Comparison of ENCODE assay signal across 25 mouse cellular contexts in the genomic region with DNA sequence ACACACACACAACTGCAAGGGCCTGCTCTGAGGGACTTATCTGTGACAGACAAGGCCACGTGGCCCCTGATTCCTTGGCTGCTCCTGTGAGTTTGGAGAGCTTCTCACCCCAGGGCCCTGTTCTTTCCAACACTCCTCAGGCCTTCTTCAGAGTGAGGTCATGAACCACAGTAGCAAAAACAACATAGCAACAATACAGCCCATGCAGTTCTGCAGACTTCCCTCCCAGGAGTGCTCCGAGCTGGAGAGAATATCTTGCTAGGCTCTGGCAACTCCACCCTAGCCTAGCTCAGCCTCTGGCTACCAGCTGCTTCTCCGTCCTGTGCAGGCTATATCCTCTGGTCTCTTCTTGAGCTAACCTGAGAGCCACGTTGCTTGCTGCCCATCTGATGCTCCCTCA.
DNase-seq lines count a peak whose midpoint lies in the region; ATAC-seq and TF ChIP-seq lines count a peak whose summit lies in the region.
"Had no signal": no experiment of that assay in that cellular context is flagged by ENCODE, and none has a peak within 500 bp of the region (broad histone marks: within the 10 kb centered on the region; RNA-seq: fewer than 3 reads in every experiment).

No protein-coding gene starts in this region.

- H3K9me3 ChIP-seq in intestine, embryonic 16.5 days (ENCODE audit: control insufficient read depth, low read length), result no peaks in the 10 kb centered on the region
- H3K9me3 ChIP-seq: forebrain, embryonic 13.5 days; G1E; heart, embryonic 13.5 days had no signal

- no peaks in the 10 kb centered on the region for H3K27me3 ChIP-seq in intestine, embryonic 16.5 days (replicated peaks; ENCODE audit: control insufficient read depth, insufficient read depth, low read length)
- H3K27me3 ChIP-seq: forebrain, embryonic 13.5 days; heart, embryonic 13.5 days had no signal

- peak overlapping the region; percentile 31 for H3K27ac ChIP-seq in gastrocnemius, adult 2 months
- H3K27ac ChIP-seq in intestine, embryonic 16.5 days (ENCODE audit: low read length), result no peak overlapping the region
- H3K27ac ChIP-seq: forebrain, embryonic 13.5 days; heart, embryonic 13.5 days; kidney, postnatal 0 days; liver, embryonic 14.5 days had no signal

- DNase-seq in gastrocnemius, adult 2 months, result peak; percentile 58
- no peak for DNase-seq in gastrocnemius, postnatal 36 days
- peak; percentile 14 for DNase-seq in lung, postnatal 10 days
- DNase-seq in lung, postnatal 36 days, result no peak
- peak; percentile 47 for DNase-seq in heart, postnatal 25 days (ENCODE audit: low spot score)
- no peak for DNase-seq in adrenal gland, postnatal 10 days
- no peak for DNase-seq in spleen, adult 18-20 months
- DNase-seq: adrenal gland, adult 8-10 months; cerebellum, adult 8-10 months; cerebellum, postnatal 36 days; kidney, adult 2 months; kidney, postnatal 4 days; liver; lung, adult 2 months; lung, postnatal 14 days; right cerebral cortex, adult 18-20 months had no signal

- no peak for ATAC-seq in intestine, embryonic 16.5 days
- ATAC-seq: forebrain, embryonic 13.5 days; hindbrain, embryonic 16.5 days; midbrain, embryonic 16.5 days had no signal

- no peak overlapping the region for H3K4me3 ChIP-seq in gastrocnemius, adult 2 months
- H3K4me3 ChIP-seq in intestine, embryonic 16.5 days (ENCODE audit: low read length), result no peak overlapping the region
- H3K4me3 ChIP-seq: forebrain, embryonic 13.5 days; heart, embryonic 13.5 days had no signal

- no peak overlapping the region for H3K9ac ChIP-seq in intestine, embryonic 16.5 days (ENCODE audit: low read depth, low read length)
- H3K9ac ChIP-seq: forebrain, embryonic 13.5 days; heart, embryonic 13.5 days; liver, embryonic 14.5 days had no signal

- 73% methylated on average over 4 of the region's 4 CpGs for WGBS in intestine, embryonic 16.5 days

- intact Hi-C loops in gastrocnemius, adult 2 months (cut with DNase I), result no loop called here
- intact Hi-C loops in gastrocnemius, postnatal 36 days (cut with DNase I), result no loop called here
- intact Hi-C loops in heart, postnatal 25 days (cut with DNase I), result loop anchor here (5.0 kb wide), 1 partner anchor 83 kb away; no protein-coding TSS in a partner anchor

- H3K4me1 ChIP-seq in intestine, embryonic 16.5 days (ENCODE audit: control insufficient read depth, insufficient read depth, low read length), result no peaks in the 10 kb centered on the region
- H3K4me1 ChIP-seq: forebrain, embryonic 13.5 days; heart, embryonic 13.5 days had no signal

- H3K36me3 ChIP-seq in intestine, embryonic 16.5 days (ENCODE audit: control insufficient read depth, insufficient read depth, low read length), result no peaks in the 10 kb centered on the region
- H3K36me3 ChIP-seq: G1E; heart, embryonic 13.5 days had no signal

- H3K4me2 ChIP-seq in intestine, embryonic 16.5 days (ENCODE audit: low read depth, low read length), result no peak overlapping the region
- H3K4me2 ChIP-seq: forebrain, embryonic 13.5 days; heart, embryonic 13.5 days; midbrain, embryonic 11.5 days had no signal

- TF ChIP-seq CTCF in gastrocnemius, adult 2 months (IDR thresholded peaks at IDR 0.05), result no peak

Comparison
In these comparisons a context has a peak if more than half of its experiments do, and no peak if none do; other contexts are left out.
1. DNase-seq: peak in gastrocnemius, adult 2 months (single experiment), lung, postnatal 10 days (single experiment) and heart, postnatal 25 days (single experiment); none in gastrocnemius, postnatal 36 days (0 of 2), lung, postnatal 36 days (single experiment), adrenal gland, postnatal 10 days (single experiment) and spleen, adult 18-20 months (0 of 2).